Mouse (Mus musculus) neural tube, postnatal 0 days (tissue): ENCODE results near the gene Csrp1. TPM values are rescaled to one million over a fixed set of nuclear protein-coding genes. Genes with fewer than 3 reads are reported as not detected.

Source experiments
- polyA plus RNA-seq: library from polyadenylated mRNA; unstranded; fragments of >200 nt; fragmentation: Nextera tagmentation; extraction: Ambion mirVana; gene quantifications from 2 replicates; pipeline ENCODE4 v1.2.1, GENCODE M21; 2015

Csrp1 gene
- 60.1 and 68.6 TPM in 2 replicates for polyA plus RNA-seq

GRCm38 (mm10) chr1:135719983-135720382 lies at the start of gene Csrp1:
Csrp1 (plus strand) TSS chr1:135720061.

GRCm38 (mm10) chr1:135765645-135766591 lies 46.1 kb downstream of the Csrp1 start, which contains the start of gene Phlda3:
Phlda3 (plus strand) TSS chr1:135766119.

GRCm38 (mm10) chr1:135778780-135779535 lies 59.1 kb downstream of the Csrp1 start, which contains the start of gene Tnni1:
Tnni1 (plus strand) TSS chr1:135779434.

Other genes with a start within 250 kb of the Csrp1 start
- gene Nav1, start 112.8 kb upstream of the Csrp1 start, polyA plus RNA-seq, result 35.8 and 46.4 TPM in 2 replicates
- 91.0 and 97.6 TPM in 2 replicates for gene Phlda3, start 46.1 kb downstream of the Csrp1 start, polyA plus RNA-seq
- 1.6 and 2.5 TPM in 2 replicates for gene Tnni1, start 59.4 kb downstream of the Csrp1 start, polyA plus RNA-seq
- gene Lad1, start 98.5 kb downstream of the Csrp1 start, polyA plus RNA-seq, result 0.25 and 0.50 TPM in 2 replicates
- gene Tnnt2, start 116.3 kb downstream of the Csrp1 start, polyA plus RNA-seq, result 2.2 and 3.4 TPM in 2 replicates
- 0.09 and 0.15 TPM in 2 replicates for gene Pkp1, start 199.1 kb downstream of the Csrp1 start, polyA plus RNA-seq